Comparison of ENCODE assay signal across 8 mouse cellular contexts in the genomic region with DNA sequence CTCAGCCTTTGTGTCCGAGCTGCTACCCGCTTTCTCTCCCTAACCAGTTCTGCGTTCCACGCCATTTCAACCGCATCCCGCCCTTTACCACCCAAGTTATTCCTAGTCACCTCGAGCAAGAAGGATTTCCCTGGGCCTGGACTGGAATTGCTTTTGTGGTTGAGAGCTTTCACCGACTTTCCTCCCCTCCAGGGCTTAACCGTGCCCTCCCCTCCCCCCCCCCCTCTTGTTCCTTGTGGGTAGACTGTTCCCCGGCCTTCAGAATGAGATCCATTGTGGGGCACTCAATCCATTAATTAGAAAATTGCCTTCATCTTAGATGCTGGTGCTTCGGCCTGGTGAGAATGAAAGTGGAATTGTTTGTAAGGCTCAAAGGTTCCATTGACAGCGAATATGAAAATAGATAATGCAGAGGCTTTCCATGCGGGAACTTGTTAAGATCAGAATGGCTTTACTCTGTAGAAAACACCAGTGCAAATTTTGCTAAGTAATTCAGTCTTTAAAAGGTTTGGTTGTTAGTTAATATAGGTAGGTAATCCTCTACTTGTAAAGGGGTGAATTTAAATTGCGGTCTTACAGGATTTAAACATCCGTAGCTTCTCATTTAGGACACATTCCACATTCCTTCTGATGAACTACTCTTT. TPM values are rescaled to one million over a fixed set of nuclear protein-coding genes. Genes with fewer than 3 reads are reported as not detected.
DNase-seq lines count a peak whose midpoint lies in the region; ATAC-seq and TF ChIP-seq lines count a peak whose summit lies in the region.

No protein-coding gene starts in this region.

- H3K4me2 ChIP-seq in heart, embryonic 13.5 days: peak overlapping the region; percentile 79
- peak overlapping the region; percentile 59 for H3K4me2 ChIP-seq in liver, embryonic 12.5 days
- peak overlapping the region; percentile 29; the same call in 1 of the 2 replicates for H3K4me2 ChIP-seq in stomach, postnatal 0 days (replicated peaks; ENCODE audit: low read depth)

- H3K36me3 ChIP-seq in megakaryocyte, embryonic 14.5 days (replicated peaks; ENCODE audit: low read length): no peaks in the 10 kb centered on the region
- peaks cover 26% of the 10 kb centered on the region for H3K36me3 ChIP-seq in heart, embryonic 13.5 days
- no peaks in the 10 kb centered on the region for H3K36me3 ChIP-seq in liver, embryonic 12.5 days
- no peaks in the 10 kb centered on the region for H3K36me3 ChIP-seq in stomach, postnatal 0 days (ENCODE audit: control insufficient read depth, insufficient read depth, low read length)
- H3K36me3 ChIP-seq in thymus, adult 2 months (ENCODE audit: control insufficient read depth, insufficient read depth, low read length): no peaks in the 10 kb centered on the region

- TF ChIP-seq EP300 in stomach, postnatal 0 days (optimal IDR thresholded peaks at IDR 0.05): no peak

- 44% methylated on average over 15 of the region's 15 CpGs for WGBS in heart, embryonic 13.5 days
- WGBS in liver, embryonic 12.5 days (ENCODE audit: insufficient replicate concordance): 50% methylated on average over 15 of the region's 15 CpGs
- WGBS in stomach, postnatal 0 days: 48% methylated on average over 15 of the region's 15 CpGs
- 47% methylated on average over 15 of the region's 15 CpGs for WGBS in thymus, adult 2 months

- H3K4me1 ChIP-seq in megakaryocyte, embryonic 14.5 days: peaks cover 33% of the 10 kb centered on the region
- peaks cover 19% of the 10 kb centered on the region for H3K4me1 ChIP-seq in heart, embryonic 13.5 days
- H3K4me1 ChIP-seq in liver, embryonic 12.5 days: 0 out of 2 replicates have a peak, but pooled peaks cover 12% of the 10 kb centered on the region
- H3K4me1 ChIP-seq in stomach, postnatal 0 days (replicated peaks; ENCODE audit: control insufficient read depth, insufficient read depth): no peaks in the 10 kb centered on the region
- no peaks in the 10 kb centered on the region; the same call in 1 of the 2 replicates for H3K4me1 ChIP-seq in thymus, adult 2 months (replicated peaks; ENCODE audit: control insufficient read depth, insufficient read depth, low read length)

- H3K27ac ChIP-seq in heart, embryonic 13.5 days (replicated peaks): peak overlapping the region; percentile 85
- no peak overlapping the region; the same call in 1 of the 2 replicates for H3K27ac ChIP-seq in liver, embryonic 12.5 days
- peak overlapping the region; percentile 45 for H3K27ac ChIP-seq in stomach, postnatal 0 days (replicated peaks)
- no peak overlapping the region for H3K27ac ChIP-seq in thymus, adult 2 months (ENCODE audit: control insufficient read depth, insufficient read depth, low read length)

- peaks cover 78% of the 10 kb centered on the region for H3K27me3 ChIP-seq in megakaryocyte, embryonic 14.5 days (replicated peaks)
- no peaks in the 10 kb centered on the region for H3K27me3 ChIP-seq in heart, embryonic 13.5 days (replicated peaks)
- peaks cover 89% of the 10 kb centered on the region for H3K27me3 ChIP-seq in liver, embryonic 12.5 days (replicated peaks)
- no peaks in the 10 kb centered on the region for H3K27me3 ChIP-seq in stomach, postnatal 0 days (ENCODE audit: control insufficient read depth, insufficient read depth, low read length)
- H3K27me3 ChIP-seq in thymus, adult 2 months (ENCODE audit: control insufficient read depth, insufficient read depth, low read length): peaks cover 11% of the 10 kb centered on the region; the same call in 1 of the 2 replicates

- no peak for ATAC-seq in megakaryocyte, adult 5-6 weeks (ENCODE audit: poor library complexity, severe bottlenecking)
- ATAC-seq in heart, embryonic 13.5 days (ENCODE audit: extremely low read depth, insufficient number of reproducible peaks, low FRiP score, low TSS enrichment): no peak
- ATAC-seq in liver, embryonic 12.5 days: no peak
- ATAC-seq in stomach, postnatal 0 days (ENCODE audit: low FRiP score, low TSS enrichment): no peak

- TF ChIP-seq POLR2A in thymus, adult 2 months (IDR thresholded peaks at IDR 0.05; ENCODE audit: control insufficient read depth, extremely low read depth, insufficient read depth, low read length, poor library complexity): no peak

- peak overlapping the region; percentile 79 for H3K9ac ChIP-seq in heart, embryonic 13.5 days
- H3K9ac ChIP-seq in liver, embryonic 12.5 days: no peak overlapping the region
- peak overlapping the region; percentile 35; the same call in 1 of the 2 replicates for H3K9ac ChIP-seq in stomach, postnatal 0 days (ENCODE audit: low read length)

- peak overlapping the region; percentile 89 for H3K4me3 ChIP-seq in megakaryocyte, embryonic 14.5 days (replicated peaks)
- peak overlapping the region; percentile 69 for H3K4me3 ChIP-seq in heart, embryonic 13.5 days
- H3K4me3 ChIP-seq in liver, embryonic 12.5 days: peak overlapping the region; percentile 22
- peak overlapping the region; percentile 10; the same call in 1 of the 2 replicates for H3K4me3 ChIP-seq in stomach, postnatal 0 days (ENCODE audit: low read depth, low read length)
- no peak overlapping the region for H3K4me3 ChIP-seq in thymus, adult 2 months (ENCODE audit: control insufficient read depth, insufficient read depth, low read length)

- no peak for TF ChIP-seq CTCF in stomach, postnatal 0 days (IDR thresholded peaks at IDR 0.05; ENCODE audit: low read depth)
- TF ChIP-seq CTCF in thymus, adult 2 months (IDR thresholded peaks at IDR 0.05; ENCODE audit: borderline replicate concordance, control insufficient read depth, extremely low read depth, insufficient read depth, low read length, poor library complexity): no peak

- H3K9me3 ChIP-seq in megakaryocyte, embryonic 14.5 days: peaks cover 60% of the 10 kb centered on the region
- H3K9me3 ChIP-seq in heart, embryonic 13.5 days: peaks cover 58% of the 10 kb centered on the region
- peaks cover 32% of the 10 kb centered on the region for H3K9me3 ChIP-seq in liver, embryonic 12.5 days (replicated peaks)
- peaks cover 11% of the 10 kb centered on the region; the same call in 1 of the 2 replicates for H3K9me3 ChIP-seq in stomach, postnatal 0 days (ENCODE audit: control insufficient read depth, low read length)

- DNase-seq in stomach, postnatal 0 days (ENCODE audit: low spot score): no peak
- no peak for DNase-seq in c-Kit-positive CD71-positive TER-119-positive erythroid progenitor cells, embryonic 14.5 days (ENCODE audit: low spot score)
- DNase-seq in thymus, adult 2 months: no peak
- DNase-seq in cerebellum, adult 18-20 months: no peak

RNA-seq across cellular contexts. Expression of gene Mest, which starts 12.5 kb away (rescaled TPM):
- polyA plus RNA-seq in megakaryocyte, embryonic 14.5 days (2012; ENCODE audit: insufficient read depth, low replicate concordance): 48.4 and 174 TPM in 2 replicates
- total RNA-seq in megakaryocyte, adult 5-6 weeks (2015): not detected in 2 replicates
- 0.07 and 0.20 TPM in 2 replicates for total RNA-seq in megakaryocyte, adult 5-6 weeks (2017)
- 2,537 and 2,584 TPM in 2 replicates for polyA plus RNA-seq in heart, embryonic 13.5 days (2015; fragmentation: Nextera tagmentation; extraction: Ambion mirVana)
- 372 and 384 TPM in 2 replicates for polyA plus RNA-seq in liver, embryonic 12.5 days (2016; fragmentation: Nextera tagmentation; extraction: Ambion mirVana)
- polyA plus RNA-seq in stomach, postnatal 0 days (2015; fragmentation: Nextera tagmentation; extraction: Ambion mirVana): 156 and 168 TPM in 2 replicates
- polyA plus RNA-seq in thymus, adult 2 months (2012; rRNA removed): 7.2 and 13.3 TPM in 2 replicates

RNA-seq across cellular contexts. Expression of gene Cep41, which starts 42.3 kb away (rescaled TPM):
- polyA plus RNA-seq in megakaryocyte, embryonic 14.5 days (2012; ENCODE audit: insufficient read depth, low replicate concordance): 13.1 and 15.8 TPM in 2 replicates
- 3.5 and 6.0 TPM in 2 replicates for total RNA-seq in megakaryocyte, adult 5-6 weeks (2015)
- total RNA-seq in megakaryocyte, adult 5-6 weeks (2017): 2.0 and 3.1 TPM in 2 replicates
- 11.0 and 12.2 TPM in 2 replicates for polyA plus RNA-seq in heart, embryonic 13.5 days (2015; fragmentation: Nextera tagmentation; extraction: Ambion mirVana)
- 5.6 and 6.1 TPM in 2 replicates for polyA plus RNA-seq in liver, embryonic 12.5 days (2016; fragmentation: Nextera tagmentation; extraction: Ambion mirVana)
- polyA plus RNA-seq in stomach, postnatal 0 days (2015; fragmentation: Nextera tagmentation; extraction: Ambion mirVana): 4.0 and 4.7 TPM in 2 replicates
- polyA plus RNA-seq in thymus, adult 2 months (2012; rRNA removed): 6.6 TPM in 2 replicates

Comparison
In these comparisons a context has a peak if more than half of its experiments do, and no peak if none do; other contexts are left out.
1. H3K27ac ChIP-seq: peak in heart, embryonic 13.5 days (single experiment) and stomach, postnatal 0 days (single experiment); none in liver, embryonic 12.5 days (single experiment) and thymus, adult 2 months (single experiment).
2. H3K4me2 ChIP-seq: peak in every context shown above with its lines; median percentile 79 in heart, embryonic 13.5 days; 59 in liver, embryonic 12.5 days; 29 in stomach, postnatal 0 days.